Mouse (Mus musculus) MEL (cell line): ENCODE data around the gene Rnf215. TPM values are rescaled to one million over a fixed set of nuclear protein-coding genes. Genes with fewer than 3 reads are reported as not detected.
"Not testable (repeated sequence)": the region's sequence is repeated elsewhere in the genome, so short reads cannot be mapped to it uniquely, and the experiment has no call there.

Experiments used
- DNase-seq: peaks from one replicate; pipeline ENCODE4 v3.0.0; 2011; ENCODE audit warnings: low read depth, low spot score
- H3K27ac ChIP-seq: 2 replicates; pipeline ENCODE4 v1.5.1; 2012; ENCODE audit warnings: low read depth, mild to moderate bottlenecking, control low read depth, low read length, moderate library complexity; ENCODE audit not compliant: control insufficient read depth
- H3K27me3 ChIP-seq, 2 experiments: fragments of 150-350 bp in 1 of 2; sonication (generic) in 1 of 2; 2 replicates each; pipeline ENCODE4 v1.6.1; 2012; ENCODE audit warnings: low read length in 2 of 2, mild to moderate bottlenecking in 2 of 2, improper control_type of control experiment in 1 of 2, moderate library complexity in 1 of 2; ENCODE audit not compliant: insufficient read depth in 2 of 2, control insufficient read depth in 1 of 2
- H3K36me3 ChIP-seq, 2 experiments: 2 replicates each; pipeline ENCODE4 v1.6.1; 2012 to 2014; ENCODE audit warnings: low read length in 2 of 2, improper control_type of control experiment in 1 of 2, inconsistent platforms in 1 of 2, mild to moderate bottlenecking in 1 of 2; ENCODE audit not compliant: insufficient read depth in 2 of 2, control insufficient read depth in 1 of 2
- H3K4me1 ChIP-seq, 2 experiments: fragments of 150-350 bp in 1 of 2; sonication (generic) in 1 of 2; 2 replicates each; pipeline ENCODE4 v1.6.1; 2012; ENCODE audit warnings: low read length in 2 of 2, improper control_type of control experiment in 1 of 2, mild to moderate bottlenecking in 1 of 2; ENCODE audit not compliant: insufficient read depth in 2 of 2, control insufficient read depth in 1 of 2
- H3K4me3 ChIP-seq, 2 experiments: fragments of 150-350 bp in 1 of 2; sonication (generic) in 1 of 2; 2 replicates each; pipeline ENCODE4 v1.5.1; 2012; ENCODE audit warnings: low read depth in 2 of 2, low read length in 2 of 2, mild to moderate bottlenecking in 2 of 2, moderate library complexity in 2 of 2, control low read depth in 1 of 2, improper control_type of control experiment in 1 of 2; ENCODE audit not compliant: control insufficient read depth in 1 of 2, insufficient read depth in 1 of 2
- H3K79me2 ChIP-seq: 2 replicates; pipeline ENCODE4 v1.6.1; 2012; ENCODE audit warnings: mild to moderate bottlenecking, low read length, moderate library complexity; ENCODE audit not compliant: control insufficient read depth, poor library complexity, insufficient read depth
- H3K9ac ChIP-seq: 2 replicates; pipeline ENCODE4 v1.6.1; 2012; ENCODE audit warnings: low read depth, mild to moderate bottlenecking, control low read depth, low read length, moderate library complexity; ENCODE audit not compliant: control insufficient read depth, poor library complexity, severe bottlenecking
- H3K9me3 ChIP-seq: fragments of 150-350 bp; sonication (generic); replicated peaks from 2 replicates; pipeline ENCODE4 v1.6.1; 2012; ENCODE audit warnings: mild to moderate bottlenecking, low read length, improper control_type of control experiment, moderate library complexity; ENCODE audit not compliant: insufficient read depth
- CHD1 ChIP-seq: IDR thresholded peaks from 2 replicates; pipeline ENCODE4 v1.6.1; 2012; ENCODE audit warnings: low read depth, mild to moderate bottlenecking, inconsistent platforms, low read length, improper control_type of control experiment
- CHD2 ChIP-seq: IDR thresholded peaks from 2 replicates; pipeline ENCODE4 v1.6.1; 2011; ENCODE audit warnings: low read length, improper control_type of control experiment
- CTCF ChIP-seq, 3 experiments: IDR thresholded peaks in 2 of 3; conservative IDR thresholded peaks in 1 of 3; 2 replicates each; pipeline ENCODE4 v1.5.1; 2011 to 2012; ENCODE audit warnings: low read length in 3 of 3, low read depth in 2 of 3, mild to moderate bottlenecking in 2 of 3, improper control_type of control experiment in 1 of 3, inconsistent platforms in 1 of 3, mixed read lengths in 1 of 3, moderate library complexity in 1 of 3; ENCODE audit not compliant: control insufficient read depth in 1 of 3, insufficient read depth in 1 of 3, poor library complexity in 1 of 3, severe bottlenecking in 1 of 3
- E2F4 ChIP-seq: IDR thresholded peaks from 2 replicates; pipeline ENCODE4 v1.6.1; 2011; ENCODE audit warnings: low read depth, low read length, improper control_type of control experiment, borderline replicate concordance
- ETS1 ChIP-seq: IDR thresholded peaks from 2 replicates; pipeline ENCODE4 v1.6.1; 2012; ENCODE audit warnings: low read depth, mild to moderate bottlenecking, inconsistent platforms, low read length, improper control_type of control experiment, moderate library complexity
- GABPA ChIP-seq: IDR thresholded peaks from 2 replicates; pipeline ENCODE4 v1.6.1; 2012; ENCODE audit warnings: low read depth, mild to moderate bottlenecking, inconsistent platforms, low read length, improper control_type of control experiment, moderate library complexity
- GATA1 ChIP-seq: IDR thresholded peaks from 2 replicates; pipeline ENCODE4 v1.6.1; 2011; ENCODE audit warnings: low read depth, low read length, improper control_type of control experiment
- MEF2A ChIP-seq: IDR thresholded peaks from 2 replicates; pipeline ENCODE4 v1.6.1; 2014; ENCODE audit warnings: low read depth, mild to moderate bottlenecking, inconsistent platforms, low read length, improper control_type of control experiment; ENCODE audit not compliant: poor library complexity, insufficient replicate concordance, severe bottlenecking; ENCODE audit errors: extremely low read depth
- MXI1 ChIP-seq: IDR thresholded peaks from 2 replicates; pipeline ENCODE4 v1.6.1; 2011; ENCODE audit warnings: mild to moderate bottlenecking, low read depth, low read length, improper control_type of control experiment
- MYB ChIP-seq: IDR thresholded peaks from 2 replicates; pipeline ENCODE4 v1.6.1; 2011; ENCODE audit warnings: mild to moderate bottlenecking, low read depth, low read length, improper control_type of control experiment
- POLR2A ChIP-seq, 2 experiments: IDR thresholded peaks; 2 replicates each; pipeline ENCODE4 v1.6.1; 2011 to 2012; ENCODE audit warnings: low read length in 2 of 2, mild to moderate bottlenecking in 2 of 2, control low read depth in 1 of 2, improper control_type of control experiment in 1 of 2, low read depth in 1 of 2, moderate library complexity in 1 of 2; ENCODE audit not compliant: control insufficient read depth in 1 of 2, insufficient read depth in 1 of 2, poor library complexity in 1 of 2
- POLR2AphosphoS2 ChIP-seq: IDR thresholded peaks from 2 replicates; pipeline ENCODE4 v1.6.1; 2011; ENCODE audit warnings: low read length, improper control_type of control experiment
- POLR2AphosphoS5 ChIP-seq: IDR thresholded peaks from 2 replicates; pipeline ENCODE4 v1.6.1; 2012; ENCODE audit warnings: low read depth, borderline replicate concordance, mild to moderate bottlenecking, inconsistent platforms, low read length, moderate library complexity, mixed read lengths
- RCOR1 ChIP-seq: IDR thresholded peaks from 2 replicates; pipeline ENCODE4 v1.6.1; 2012; ENCODE audit warnings: low read depth, mild to moderate bottlenecking, inconsistent platforms, low read length, improper control_type of control experiment
- SIN3A ChIP-seq: IDR thresholded peaks from 2 replicates; pipeline ENCODE4 v1.6.1; 2012; ENCODE audit warnings: low read length, improper control_type of control experiment, inconsistent platforms
- SMC3 ChIP-seq: IDR thresholded peaks from 2 replicates; pipeline ENCODE4 v1.6.1; 2011; ENCODE audit warnings: low read depth, low read length, improper control_type of control experiment
- TBP ChIP-seq: IDR thresholded peaks from 2 replicates; pipeline ENCODE4 v1.8.0; 2011; ENCODE audit warnings: low read depth, low read length, improper control_type of control experiment
- UBTF ChIP-seq: IDR thresholded peaks from 2 replicates; pipeline ENCODE4 v1.6.1; 2012; ENCODE audit warnings: low read depth, mild to moderate bottlenecking, inconsistent platforms, low read length, improper control_type of control experiment, moderate library complexity, borderline replicate concordance; ENCODE audit not compliant: insufficient read depth
- USF2 ChIP-seq, 2 experiments: IDR thresholded peaks; 2 replicates each; pipeline ENCODE4 v1.6.1; 2011 to 2012; ENCODE audit warnings: improper control_type of control experiment in 2 of 2, low read length in 2 of 2, borderline replicate concordance in 1 of 2, inconsistent platforms in 1 of 2, low read depth in 1 of 2, mild to moderate bottlenecking in 1 of 2; ENCODE audit not compliant: insufficient read depth in 1 of 2
- ZC3H11A ChIP-seq: IDR thresholded peaks from 2 replicates; pipeline ENCODE4 v1.6.1; 2012; ENCODE audit warnings: low read depth, mild to moderate bottlenecking, inconsistent platforms, low read length, improper control_type of control experiment
- ZNF384 ChIP-seq: IDR thresholded peaks from 2 replicates; pipeline ENCODE4 v1.6.1; 2012; ENCODE audit warnings: low read depth, mild to moderate bottlenecking, inconsistent platforms, low read length, improper control_type of control experiment
- polyA plus RNA-seq, 2 experiments: library from polyadenylated mRNA; stranded (reverse) in 1 of 2; unstranded in 1 of 2; fragments of >175 nt in 1 of 2; fragments of >200 nt in 1 of 2; gene quantifications; 2 replicates each; pipeline versions ENCODE4 v1.2.1 to v1.2.4; 2012; ENCODE audit warnings: low replicate concordance in 2 of 2, low read depth in 1 of 2; ENCODE audit not compliant: insufficient read length in 2 of 2, insufficient read depth in 1 of 2, missing spikeins in 1 of 2
- total RNA-seq: library from RNA; depleted of rRNA; stranded (reverse); fragments of 300-350 nt; gene quantifications from 2 replicates; pipeline ENCODE4 v1.2.3, GENCODE M21; 2012

Rnf215 gene
- total and polyA plus RNA-seq, 3 experiments = 11.3 to 13.2 TPM; not detected in 1

DNA sequence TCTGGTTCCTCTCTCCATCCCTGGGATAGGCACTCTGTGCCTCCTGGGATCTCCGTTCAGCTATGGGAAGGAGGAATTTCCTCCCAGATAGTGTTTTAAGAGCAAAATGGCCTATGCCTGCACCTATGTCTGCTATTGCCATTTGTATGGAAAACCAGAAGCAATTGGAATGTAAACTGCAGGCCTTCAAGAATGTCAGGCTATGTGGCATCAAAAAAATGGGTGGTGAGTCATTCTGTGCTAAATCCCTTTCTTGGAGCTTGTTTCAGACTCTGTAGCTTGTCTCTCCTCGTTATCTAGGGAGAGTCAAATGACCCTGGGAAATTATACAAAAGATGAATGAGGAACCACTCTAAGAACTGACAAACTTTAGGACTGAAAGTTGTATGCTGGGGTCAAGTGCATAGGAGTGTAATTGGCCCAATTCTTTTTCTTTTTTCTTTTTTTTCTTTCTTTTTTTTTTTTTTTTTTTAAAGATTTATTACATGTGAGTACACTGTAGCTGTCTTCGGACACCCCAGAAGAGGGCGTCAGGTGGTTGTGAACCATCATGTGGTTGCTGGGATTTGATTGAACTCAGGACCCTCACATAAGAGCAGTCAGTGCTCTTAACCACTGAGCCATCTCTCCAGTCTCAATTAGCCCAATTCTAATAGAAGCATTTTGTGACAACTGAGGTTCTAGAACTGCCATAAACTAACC is 49.4 kb downstream of the Rnf215 start:
- peak; percentile 70 for DNase-seq
- no peaks in the 10 kb centered on the region for H3K27me3 ChIP-seq
- peaks cover 11 to 26% of the 10 kb centered on the region in 2 experiments for H3K36me3 ChIP-seq
- 0 out of 2 replicates have a peak overlapping the region, but pooled peaks have one; percentile 8 for H3K27ac ChIP-seq
- no peak overlapping the region for H3K4me3 ChIP-seq
- peaks cover 0 to 10% of the 10 kb centered on the region in 2 experiments; a peak in 3 of 4 replicates for H3K4me1 ChIP-seq
- no peak for TF ChIP-seq CHD1
- TF ChIP-seq CTCF (IDR thresholded peaks at IDR 0.05 in 2 of 3, conservative IDR thresholded peaks at IDR 0.05 in 1 of 3; ENCODE audit: control insufficient read depth in 1 of 3, insufficient read depth in 1 of 3, low read depth in 2 of 3, low read length in 3 of 3, poor library complexity in 1 of 3, severe bottlenecking in 1 of 3) = peak in 1 of 3 experiments; percentile 20; a peak in 2 of 6 replicates
- peak; percentile 82 for TF ChIP-seq ZNF384
- TF ChIP-seq SMC3 = peak; percentile 25; the same call in 1 of the 2 replicates
- peak; percentile 40; the same call in 1 of the 2 replicates for TF ChIP-seq GATA1
- no peak overlapping the region for H3K9ac ChIP-seq
- peaks cover 8% of the 10 kb centered on the region for H3K79me2 ChIP-seq
- no peaks in the 10 kb centered on the region for H3K9me3 ChIP-seq

DNA sequence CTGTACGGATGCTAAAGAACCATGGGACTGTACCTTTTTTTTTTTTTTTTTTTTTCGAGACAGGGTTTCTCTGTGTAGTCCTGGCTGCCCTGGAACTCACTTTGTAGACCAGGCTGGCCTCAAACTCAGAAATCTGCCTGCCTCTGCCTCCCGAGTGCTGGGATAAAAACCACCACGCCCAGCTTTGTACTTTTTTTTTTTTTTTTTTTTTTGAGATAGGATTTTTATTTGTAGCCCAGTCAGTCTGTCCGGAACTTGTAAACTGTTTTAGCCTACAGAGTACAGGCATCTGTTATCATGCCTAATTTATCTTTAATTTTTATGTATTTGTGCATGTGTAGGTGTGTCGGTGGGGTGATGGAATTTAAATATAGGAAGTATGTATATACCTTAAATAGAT is 50.5 kb downstream of the Rnf215 start:
- H3K36me3 ChIP-seq = peaks cover 11 to 19% of the 10 kb centered on the region in 2 experiments
- not testable (repeated sequence) for H3K27me3 ChIP-seq, H3K79me2 ChIP-seq, H3K27ac ChIP-seq, H3K9me3 ChIP-seq, H3K4me3 ChIP-seq, H3K9ac ChIP-seq, DNase-seq
- TF ChIP-seq ZNF384 = peak; percentile 71
- peaks cover 0 to 10% of the 10 kb centered on the region in 2 experiments; a peak in 3 of 4 replicates for H3K4me1 ChIP-seq

DNA sequence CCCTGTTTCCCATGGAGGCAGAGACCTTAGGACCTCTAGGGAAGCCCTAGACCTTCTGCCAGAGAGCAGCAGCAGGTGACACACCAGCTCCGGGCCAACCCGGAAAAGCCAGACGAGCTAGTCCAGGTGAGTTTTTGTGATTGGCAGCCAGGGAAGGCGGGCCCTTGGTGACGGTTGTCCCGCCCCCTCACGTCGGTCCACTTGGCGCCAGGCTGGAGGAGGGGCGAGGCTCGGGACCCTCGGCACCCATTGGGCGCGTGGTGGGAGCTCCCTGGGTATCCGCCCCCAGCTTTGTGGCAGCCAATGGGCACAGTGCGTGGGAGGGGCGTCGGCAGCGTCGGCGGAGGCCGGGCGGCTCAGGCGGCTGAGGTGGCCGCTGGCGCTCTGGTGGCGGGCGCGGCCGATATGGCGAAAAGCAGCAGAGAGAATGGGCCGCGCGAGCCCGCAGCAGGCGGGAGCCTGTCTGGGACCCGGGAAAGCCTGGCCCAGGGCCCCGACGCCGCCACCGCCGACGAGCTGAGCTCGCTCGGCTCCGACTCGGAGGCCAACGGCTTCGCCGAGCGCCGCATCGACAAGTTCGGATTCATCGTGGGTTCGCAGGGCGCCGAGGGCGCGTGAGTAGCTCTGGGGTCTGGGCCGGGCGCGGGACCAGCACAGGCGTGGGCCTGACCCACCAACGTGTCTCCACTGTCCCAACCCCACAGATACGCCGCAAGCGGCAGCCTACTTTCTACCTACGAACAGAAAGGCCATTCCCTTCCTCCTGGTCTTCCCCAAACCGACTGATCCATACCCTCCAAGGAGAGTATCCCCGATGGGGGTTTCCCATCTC is 51.7 kb downstream of the Rnf215 start, which contains the start of gene Tbc1d10a:
TSS of gene Tbc1d10a (plus strand) at position 304 of the 832 bp plus-strand sequence.
- Histone ChIP-seq H3K9me3 (no peaks in the 10 kb centered on the region), H3K4me3 (peak within 1 kb of the TSS; percentile 83 to 91), H3K36me3 (peaks cover 9 to 11% of the 10 kb centered on the region in 2 experiments), H3K79me2 (peaks cover 8% of the 10 kb centered on the region), H3K4me1 (peaks cover 0 to 10% of the 10 kb centered on the region in 2 experiments; a peak in 3 of 4 replicates), H3K9ac (peak within 1 kb of the TSS; percentile 85), H3K27ac (no peak within 1 kb of the TSS), H3K27me3 (no peaks in the 10 kb centered on the region)
- peak; percentile 99 for DNase-seq
- TF ChIP-seq UBTF (peak; percentile 92; the same call in 1 of the 2 replicates), TBP (0 out of 2 replicates have a peak, but pooled peaks have one; percentile 42), E2F4 (no peak), USF2 (IDR thresholded peaks at IDR 0.05; ENCODE audit: borderline replicate concordance in 1 of 2, insufficient read depth in 1 of 2, low read depth in 1 of 2, low read length in 2 of 2) (no peak), MEF2A (no peak), RCOR1 (no peak), MYB (no peak), GATA1 (no peak), CHD1 (no peak), ZC3H11A (no peak), ZNF384 (no peak), SMC3 (0 out of 2 replicates have a peak, but pooled peaks have one; percentile 9), POLR2AphosphoS5 (no peak), ETS1 (no peak), CHD2 (peak; percentile 52; the same call in 1 of the 2 replicates), SIN3A (peak; percentile 79), MXI1 (peak; percentile 25), GABPA (no peak), POLR2A (IDR thresholded peaks at IDR 0.05; ENCODE audit: control insufficient read depth in 1 of 2, insufficient read depth in 1 of 2, low read depth in 1 of 2, low read length in 2 of 2, poor library complexity in 1 of 2) (peak; percentile 85 to 97), POLR2AphosphoS2 (peak; percentile 88)
